Mouse (Mus musculus): ENCODE measurements around the gene Zfp653.

Gene Zfp653

GRCm38 (mm10) chr9:22012731-22013130 is 58.4 kb downstream of the Zfp653 start:
- no peak for TF ChIP-seq GATA4 (IDR thresholded peaks at IDR 0.05; ENCODE audit: insufficient replicate concordance, low read length)

- no peak for TF ChIP-seq GATA4 (IDR thresholded peaks at IDR 0.05; ENCODE audit: insufficient replicate concordance, low read length)
Measured at GRCm38 (mm10) chr9:22011055-22011454, 60.1 kb downstream of the Zfp653 start.
